8 mouse cellular contexts compared by ENCODE assay signal in the genomic region with DNA sequence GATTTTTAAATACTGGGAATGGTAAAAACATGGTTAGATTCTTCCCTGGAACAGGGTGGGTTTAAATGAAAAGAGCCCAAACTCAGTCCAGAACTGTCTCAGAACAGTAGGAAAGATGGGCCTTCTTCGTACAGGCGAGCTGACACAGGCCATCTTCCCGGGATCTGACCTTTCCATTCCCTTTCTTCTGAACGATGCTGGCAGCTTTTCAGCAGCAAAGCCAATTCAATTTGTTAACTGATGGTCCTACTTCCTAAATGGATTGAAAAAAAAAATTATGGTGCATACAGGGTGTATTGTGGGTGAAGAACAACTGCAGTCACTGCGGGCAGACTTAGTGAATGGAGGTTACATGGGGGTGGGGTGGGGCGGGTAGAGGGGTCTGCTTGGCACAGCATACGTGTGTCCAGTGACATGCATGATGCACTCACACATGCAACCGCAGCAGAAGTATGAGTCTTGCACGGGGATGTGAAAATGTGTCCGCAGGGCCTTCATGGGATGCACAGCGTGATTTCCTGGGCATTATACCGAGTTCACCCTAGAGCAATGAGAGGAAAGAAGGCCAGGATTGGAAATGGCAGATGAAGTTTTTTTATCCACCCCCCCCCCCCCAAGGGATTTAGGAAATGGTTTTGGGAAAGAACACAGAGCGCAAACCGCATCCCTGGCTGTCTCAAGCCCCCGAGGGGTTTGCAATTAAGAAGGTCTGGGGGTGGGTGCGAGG. TPM values are rescaled to one million over a fixed set of nuclear protein-coding genes. Genes with fewer than 3 reads are reported as not detected.
DNase-seq lines count a peak whose midpoint lies in the region; ATAC-seq and TF ChIP-seq lines count a peak whose summit lies in the region.

No protein-coding gene starts in this region.

- DNase-seq in gastrocnemius, adult 2 months, result no peak
- DNase-seq in gastrocnemius, postnatal 36 days, result no peak
- peak; percentile 13 for DNase-seq in CD4-positive helper T cell, adult 2 months (ENCODE audit: low read depth, low spot score)
- peak; percentile 32 for DNase-seq in liver, embryonic 11.5 days (ENCODE audit: low spot score)
- DNase-seq in c-Kit-positive CD71-positive TER-119-positive erythroid progenitor cells, embryonic 14.5 days (ENCODE audit: low spot score), result no peak
- no peak for DNase-seq in spleen, postnatal 10 days (ENCODE audit: low spot score in 2 of 2)
- DNase-seq in right cerebral cortex, postnatal 14 days, result no peak

- TF ChIP-seq CTCF in gastrocnemius, adult 2 months (IDR thresholded peaks at IDR 0.05), result no peak
- no peak for TF ChIP-seq CTCF in embryonic fibroblast, embryonic 13.5 days (IDR thresholded peaks at IDR 0.05; ENCODE audit: borderline replicate concordance, insufficient read depth, low read length)

- H3K4me1 ChIP-seq in embryonic fibroblast, embryonic 13.5 days (ENCODE audit: control insufficient read depth, insufficient read depth, low read length), result peaks cover 6% of the 10 kb centered on the region; the same call in 1 of the 2 replicates
- H3K4me1 ChIP-seq in liver, embryonic 11.5 days (replicated peaks; ENCODE audit: control insufficient read depth, insufficient read depth, low read length), result 0 out of 2 replicates have a peak, but pooled peaks cover 5% of the 10 kb centered on the region

- peak overlapping the region; percentile 94 for H3K4me2 ChIP-seq in liver, embryonic 11.5 days

- H3K9ac ChIP-seq in liver, embryonic 11.5 days (ENCODE audit: low read depth, low read length), result peak overlapping the region; percentile 57

- H3K36me3 ChIP-seq in liver, embryonic 11.5 days (ENCODE audit: control insufficient read depth, insufficient read depth, low read length), result no peaks in the 10 kb centered on the region

- WGBS in liver, embryonic 11.5 days, result 28% methylated on average over 16 of the region's 16 CpGs

- peak overlapping the region; percentile 81 for H3K27ac ChIP-seq in gastrocnemius, adult 2 months
- no peak overlapping the region for H3K27ac ChIP-seq in embryonic fibroblast, embryonic 13.5 days (ENCODE audit: insufficient read depth, low read length)
- no peak overlapping the region for H3K27ac ChIP-seq in liver, embryonic 11.5 days (ENCODE audit: low read depth, low read length)

- H3K27me3 ChIP-seq in liver, embryonic 11.5 days (replicated peaks; ENCODE audit: control insufficient read depth, insufficient read depth, low read length), result peaks cover 6% of the 10 kb centered on the region

- intact Hi-C loops in gastrocnemius, adult 2 months (cut with DNase I), result loop anchor here (5.0 kb wide), 2 partner anchors 68 to 278 kb away; a partner anchor contains a TSS
- intact Hi-C loops in gastrocnemius, postnatal 36 days (cut with DNase I), result loop anchor here (5.0 kb wide), 1 partner anchor 68 kb away; a partner anchor contains a TSS

- no peak; the same call in 1 of the 2 replicates for ATAC-seq in liver, embryonic 11.5 days (replicated peaks; ENCODE audit: low FRiP score)

- no peak for TF ChIP-seq POLR2A in embryonic fibroblast, embryonic 13.5 days (IDR thresholded peaks at IDR 0.05; ENCODE audit: low read depth, low read length)

- peak overlapping the region; percentile 87 for H3K4me3 ChIP-seq in gastrocnemius, adult 2 months
- peak overlapping the region; percentile 36 for H3K4me3 ChIP-seq in embryonic fibroblast, embryonic 13.5 days (ENCODE audit: insufficient read depth, low read length)
- H3K4me3 ChIP-seq in liver, embryonic 11.5 days (ENCODE audit: low read depth, low read length), result peak overlapping the region; percentile 64

- no peaks in the 10 kb centered on the region for H3K9me3 ChIP-seq in liver, embryonic 11.5 days (ENCODE audit: control insufficient read depth, low read length)

RNA-seq across cellular contexts. Expression of a gene that starts 0.6 kb away (rescaled TPM):
- under 1 TPM; 0.36 to 0.73 TPM for total RNA-seq in gastrocnemius, adult 2 months (2021)
- under 1 TPM; 0.71 to 0.72 TPM for total RNA-seq in gastrocnemius, postnatal 36 days (2021)
- 8.3 and 9.2 TPM in 2 replicates for polyA plus RNA-seq in embryonic fibroblast, embryonic 13.5 days (2011; ENCODE audit: insufficient read length, low read depth, missing spikeins)
- polyA plus RNA-seq in liver, embryonic 11.5 days (2014; fragmentation: Nextera tagmentation; extraction: Ambion mirVana), result 1.4 and 1.9 TPM in 2 replicates

Comparison
In these comparisons a context has a peak if more than half of its experiments do, and no peak if none do; other contexts are left out.
1. DNase-seq: peak in CD4-positive helper T cell, adult 2 months (single experiment) and liver, embryonic 11.5 days (single experiment); none in gastrocnemius, adult 2 months (single experiment), gastrocnemius, postnatal 36 days (0 of 2), c-Kit-positive CD71-positive TER-119-positive erythroid progenitor cells, embryonic 14.5 days (single experiment), spleen, postnatal 10 days (0 of 2) and right cerebral cortex, postnatal 14 days (single experiment).
2. H3K4me3 ChIP-seq: peak in every context shown above with its lines; median percentile 87 in gastrocnemius, adult 2 months; 64 in liver, embryonic 11.5 days; 36 in embryonic fibroblast, embryonic 13.5 days.